Mouse (Mus musculus) central nervous system, embryonic 18 days (tissue): ENCODE data around the gene Pamr1. TPM values are rescaled to one million over a fixed set of nuclear protein-coding genes. Genes with fewer than 3 reads are reported as not detected.

ENCODE experiments used
- polyA plus RNA-seq: library from polyadenylated mRNA; depleted of rRNA; stranded (reverse); fragments of >200 nt; gene quantifications from 2 replicates; pipeline ENCODE4 v1.2.3, GENCODE M21; 2012; rRNA removed

Gene Pamr1
- 6.3 and 7.7 TPM in 2 replicates for polyA plus RNA-seq

GRCm38 (mm10) chr2:102549611-102550266 is at the start of gene Pamr1:
Pamr1 (plus strand) TSS chr2:102550012.

GRCm38 (mm10) chr2:102658163-102658660 is 108.4 kb downstream of the Pamr1 start, which contains the start of gene Slc1a2:
Slc1a2 (plus strand) TSS chr2:102658659.

Other genes with a start within 250 kb of the Pamr1 start
- 93.6 and 101 TPM in 2 replicates for gene Trim44, start 142.2 kb upstream of the Pamr1 start, polyA plus RNA-seq
- 58.9 TPM in 2 replicates for gene Fjx1, start 97.5 kb upstream of the Pamr1 start, polyA plus RNA-seq
- 25.5 and 28.1 TPM in 2 replicates for gene Slc1a2, start 108.6 kb downstream of the Pamr1 start, polyA plus RNA-seq